Mouse (Mus musculus) myocyte (in vitro differentiated cells): ENCODE results near the gene Tsc1. TPM values are rescaled to one million over a fixed set of nuclear protein-coding genes. Genes with fewer than 3 reads are reported as not detected.
A peak's percentile ranks its signal among the peaks of the same experiment; 100 is the strongest.

Experiments used
- H3K27me3 ChIP-seq: one replicate; pipeline ENCODE4 v1.6.1; 2011; ENCODE audit not compliant: control insufficient read depth, insufficient read depth, insufficient read length
- H3K36me3 ChIP-seq: one replicate; pipeline ENCODE4 v1.6.1; 2011; ENCODE audit not compliant: control insufficient read depth, insufficient read depth
- H3K4me2 ChIP-seq: one replicate; pipeline ENCODE4 v1.6.1; 2011; ENCODE audit warnings: low read depth, control low read depth
- H3K4me3 ChIP-seq: one replicate; pipeline ENCODE4 v1.5.1; 2011; ENCODE audit warnings: mild to moderate bottlenecking, control low read depth, moderate library complexity
- H3K79me2 ChIP-seq: one replicate; pipeline ENCODE4 v1.6.1; 2011; ENCODE audit not compliant: control insufficient read depth, insufficient read depth
- H3ac ChIP-seq: one replicate; pipeline ENCODE4 v1.6.1; 2011; ENCODE audit not compliant: control insufficient read depth, insufficient read length
- CEBPB ChIP-seq: IDR thresholded peaks from 2 replicates; pipeline ENCODE4 v1.6.1; 2011; ENCODE audit warnings: mild to moderate bottlenecking, moderate library complexity; ENCODE audit not compliant: poor library complexity, insufficient read depth, severe bottlenecking
- E2F4 ChIP-seq: IDR thresholded peaks from one replicate; pipeline ENCODE4 v1.6.1; 2011; ENCODE audit warnings: mild to moderate bottlenecking, control low read depth, moderate library complexity; ENCODE audit not compliant: insufficient read depth
- MAX ChIP-seq: IDR thresholded peaks from one replicate; pipeline ENCODE4 v1.6.1; 2011; ENCODE audit warnings: low read depth, mild to moderate bottlenecking, control low read depth
- MYOD1 ChIP-seq, 3 experiments: IDR thresholded peaks; one replicate each; pipeline ENCODE4 v1.6.1; 2011; ENCODE audit warnings: control low read depth in 2 of 3, low read depth in 2 of 3, mild to moderate bottlenecking in 2 of 3, moderate library complexity in 1 of 3; ENCODE audit not compliant: insufficient read length in 2 of 3, control insufficient read depth in 1 of 3
- MYOG ChIP-seq, 3 experiments: IDR thresholded peaks; one replicate each; pipeline ENCODE4 v1.6.1; 2011; ENCODE audit warnings: control low read depth in 2 of 3, low read depth in 2 of 3, mild to moderate bottlenecking in 2 of 3; ENCODE audit not compliant: insufficient read length in 2 of 3, control insufficient read depth in 1 of 3, insufficient read depth in 1 of 3
- POLR2A ChIP-seq: IDR thresholded peaks from one replicate; pipeline ENCODE4 v1.6.1; 2011; ENCODE audit warnings: low read depth, mild to moderate bottlenecking, control low read depth, moderate library complexity; ENCODE audit not compliant: insufficient read length
- POLR2AphosphoS2 ChIP-seq: IDR thresholded peaks from one replicate; pipeline ENCODE4 v1.6.1; 2011; ENCODE audit warnings: low read depth, control low read depth; ENCODE audit not compliant: insufficient read length
- REST ChIP-seq: IDR thresholded peaks from one replicate; pipeline ENCODE4 v1.6.1; 2011; ENCODE audit warnings: mild to moderate bottlenecking, control low read depth, moderate library complexity; ENCODE audit not compliant: insufficient read depth, insufficient read length
- SRF ChIP-seq: IDR thresholded peaks from one replicate; pipeline ENCODE4 v1.6.1; 2011; ENCODE audit warnings: low read depth; ENCODE audit not compliant: control insufficient read depth, insufficient read length
- TCF12 ChIP-seq: IDR thresholded peaks from one replicate; pipeline ENCODE4 v1.6.1; 2011; ENCODE audit warnings: mild to moderate bottlenecking, control low read depth; ENCODE audit not compliant: poor library complexity, insufficient read depth, severe bottlenecking
- TCF3 ChIP-seq: IDR thresholded peaks from one replicate; pipeline ENCODE4 v1.6.1; 2011; ENCODE audit warnings: low read depth, control low read depth; ENCODE audit not compliant: insufficient read length
- USF1 ChIP-seq: IDR thresholded peaks from one replicate; pipeline ENCODE4 v1.6.1; 2011; ENCODE audit warnings: low read depth, mild to moderate bottlenecking, control low read depth, moderate library complexity
- polyA plus RNA-seq: library from polyadenylated mRNA; unstranded; fragments of >200 nt; fragmentation: generic; extraction: Trizol; gene quantifications from one replicate; pipeline ENCODE4 v1.2.1, GENCODE M21; 2012; ENCODE audit warnings: missing spikeins

The Tsc1 gene
- polyA plus RNA-seq, 1 experiment = 7.6 TPM

DNA sequence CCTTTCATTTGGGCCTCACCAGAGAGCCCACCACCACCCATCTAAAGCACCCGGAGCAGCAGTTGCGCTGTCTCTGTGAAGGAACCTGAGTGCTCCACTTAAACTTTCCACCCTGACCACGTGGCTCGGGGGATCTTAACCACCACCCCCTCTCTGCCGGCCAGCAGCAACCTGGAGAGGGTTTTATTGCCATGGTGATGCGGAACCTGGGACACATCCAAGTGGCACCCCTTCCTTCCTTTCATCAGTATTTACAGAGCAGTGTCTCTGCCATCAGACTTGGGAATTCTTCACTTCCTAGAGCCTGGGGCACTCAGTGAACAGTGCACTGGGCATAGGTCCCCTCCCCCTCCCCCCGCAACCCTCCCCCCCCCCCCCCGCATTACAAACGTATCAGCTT is 82.9 kb downstream of the Tsc1 start:
- no peaks in the 10 kb centered on the region for H3K36me3 ChIP-seq
- TF ChIP-seq SRF = no peak
- TF ChIP-seq TCF3 = no peak
- no peak for TF ChIP-seq CEBPB
- no peak for TF ChIP-seq POLR2AphosphoS2
- TF ChIP-seq MYOD1 (IDR thresholded peaks at IDR 0.05; ENCODE audit: control insufficient read depth in 1 of 3, insufficient read length in 2 of 3, low read depth in 2 of 3) = no peak
- no peak for TF ChIP-seq USF1
- TF ChIP-seq REST = no peak
- TF ChIP-seq MYOG (IDR thresholded peaks at IDR 0.05; ENCODE audit: control insufficient read depth in 1 of 3, insufficient read depth in 1 of 3, insufficient read length in 2 of 3, low read depth in 2 of 3) = no peak
- TF ChIP-seq POLR2A = no peak
- H3K4me3 ChIP-seq = no peak overlapping the region
- no peak overlapping the region for H3K4me2 ChIP-seq
- H3K79me2 ChIP-seq = no peaks in the 10 kb centered on the region
- no peak overlapping the region for H3ac ChIP-seq
- peaks cover 85% of the 10 kb centered on the region for H3K27me3 ChIP-seq

DNA sequence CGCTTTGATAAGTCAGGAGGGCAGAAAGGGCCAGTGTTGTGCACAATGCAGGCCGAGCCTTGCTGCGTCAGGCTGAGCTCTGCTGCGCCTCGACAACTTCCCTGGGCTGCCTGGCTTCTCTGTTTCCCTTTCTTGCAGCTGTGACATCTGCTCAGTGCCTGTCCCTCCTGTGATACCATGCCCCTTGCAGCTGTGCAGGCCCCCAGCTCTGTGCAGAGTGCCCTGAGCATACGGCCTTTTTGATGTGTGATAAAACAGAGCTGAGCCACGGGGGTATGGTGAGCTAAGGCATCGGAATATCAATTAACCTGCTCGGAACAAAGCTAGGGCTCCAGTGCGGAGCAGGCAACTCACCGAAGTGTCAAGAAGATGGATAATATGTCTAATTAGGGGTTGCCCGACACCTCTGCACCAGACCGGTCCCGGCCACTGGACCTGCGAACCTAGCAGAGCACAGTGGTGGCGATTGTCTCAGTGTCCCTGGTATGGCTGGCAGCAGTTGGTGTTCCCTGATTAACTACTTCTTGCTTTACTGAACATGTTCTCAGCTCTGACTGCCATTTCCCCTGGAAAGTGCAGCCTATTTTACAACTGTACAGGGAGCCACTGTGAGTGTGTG is 86.9 kb downstream of the Tsc1 start:
- Histone ChIP-seq H3K36me3 (no peaks in the 10 kb centered on the region), H3ac (no peak overlapping the region), H3K27me3 (peaks cover 84% of the 10 kb centered on the region), H3K4me2 (no peak overlapping the region), H3K79me2 (no peaks in the 10 kb centered on the region), H3K4me3 (no peak overlapping the region)
- TF ChIP-seq MYOD1 (IDR thresholded peaks at IDR 0.05; ENCODE audit: control insufficient read depth in 1 of 3, insufficient read length in 2 of 3, low read depth in 2 of 3) (peak in 1 of 3 experiments; percentile 24), POLR2A (no peak)

DNA sequence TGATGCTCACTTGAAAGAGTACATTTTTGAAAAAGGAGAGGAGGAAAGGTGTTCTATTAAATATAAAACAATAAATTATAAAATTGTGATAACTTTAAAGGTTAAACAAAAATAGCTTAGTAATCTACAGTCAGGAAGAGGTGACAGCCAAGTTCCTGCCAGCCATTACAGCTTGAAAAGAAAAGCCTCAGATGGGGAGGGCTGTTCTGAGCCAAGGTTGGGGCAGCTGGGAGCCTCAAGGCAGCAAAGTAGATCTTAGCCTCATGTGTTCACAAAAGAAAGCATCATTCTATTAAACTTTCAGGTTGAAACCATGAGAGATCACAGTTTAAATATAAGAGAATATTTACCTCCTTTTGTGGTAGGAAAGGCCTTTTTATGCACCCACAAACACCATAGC is 89.6 kb downstream of the Tsc1 start:
- Histone ChIP-seq H3ac (no peak overlapping the region), H3K4me3 (no peak overlapping the region), H3K36me3 (no peaks in the 10 kb centered on the region), H3K79me2 (no peaks in the 10 kb centered on the region), H3K27me3 (peaks cover 84% of the 10 kb centered on the region), H3K4me2 (no peak overlapping the region)
- TF ChIP-seq SRF = no peak
- TF ChIP-seq CEBPB = no peak
- no peak for TF ChIP-seq MYOG (IDR thresholded peaks at IDR 0.05; ENCODE audit: control insufficient read depth in 1 of 3, insufficient read depth in 1 of 3, insufficient read length in 2 of 3, low read depth in 2 of 3)
- no peak for TF ChIP-seq E2F4
- TF ChIP-seq USF1 = no peak
- no peak for TF ChIP-seq POLR2AphosphoS2
- TF ChIP-seq TCF3 = no peak

DNA sequence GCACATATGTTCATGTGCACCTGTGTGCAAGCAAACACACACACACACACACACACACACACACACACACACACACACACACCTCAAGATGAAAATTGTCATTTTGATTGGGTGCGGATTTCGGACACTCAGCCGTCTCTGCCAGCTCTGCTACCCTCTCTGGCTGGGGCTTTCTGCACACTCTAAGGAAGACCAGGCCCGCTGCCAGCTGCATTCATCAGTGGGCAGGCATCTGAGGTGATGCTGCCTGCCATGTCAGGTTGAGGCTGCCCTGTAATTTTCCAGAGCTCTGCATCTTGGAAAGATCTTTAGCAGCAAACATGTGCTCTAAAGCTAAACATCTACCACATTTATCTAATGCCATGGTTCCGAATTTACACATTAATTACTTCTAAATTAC is 96.1 kb downstream of the Tsc1 start:
- TF ChIP-seq MAX (no peak), E2F4 (no peak), TCF12 (no peak), POLR2A (no peak), USF1 (no peak), POLR2AphosphoS2 (no peak), CEBPB (no peak), MYOD1 (IDR thresholded peaks at IDR 0.05; ENCODE audit: control insufficient read depth in 1 of 3, insufficient read length in 2 of 3, low read depth in 2 of 3) (no peak), TCF3 (no peak), REST (no peak), MYOG (IDR thresholded peaks at IDR 0.05; ENCODE audit: control insufficient read depth in 1 of 3, insufficient read depth in 1 of 3, insufficient read length in 2 of 3, low read depth in 2 of 3) (no peak), SRF (no peak)
- Histone ChIP-seq H3K36me3 (no peaks in the 10 kb centered on the region), H3K27me3 (peaks cover 88% of the 10 kb centered on the region), H3K4me2 (no peak overlapping the region), H3K79me2 (no peaks in the 10 kb centered on the region), H3ac (no peak overlapping the region), H3K4me3 (no peak overlapping the region)

DNA sequence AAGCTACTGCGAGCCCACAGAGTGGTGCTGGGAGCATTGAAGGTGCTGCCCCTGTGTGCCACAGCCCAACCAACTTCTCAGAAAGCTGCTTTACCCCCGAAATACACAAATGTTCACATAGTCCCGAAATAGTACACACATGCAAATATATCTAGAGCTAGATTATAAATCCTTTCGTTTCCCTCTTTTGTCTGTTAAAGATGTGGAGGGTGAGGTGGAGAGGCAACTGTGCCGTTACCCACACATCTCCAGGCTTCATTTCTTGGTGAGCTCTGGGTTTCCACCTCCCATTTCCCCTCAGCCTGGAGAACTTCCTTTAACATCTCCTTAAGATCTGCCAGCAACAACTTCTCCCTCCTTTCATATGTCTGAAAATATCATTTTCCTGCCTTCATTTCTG is 99.1 kb downstream of the Tsc1 start:
- TF ChIP-seq USF1 = no peak
- H3K27me3 ChIP-seq = peaks cover 90% of the 10 kb centered on the region
- no peak overlapping the region for H3K4me2 ChIP-seq
- H3ac ChIP-seq = no peak overlapping the region
- no peaks in the 10 kb centered on the region for H3K36me3 ChIP-seq
- H3K4me3 ChIP-seq = no peak overlapping the region
- H3K79me2 ChIP-seq = no peaks in the 10 kb centered on the region

Other genes with a start within 250 kb of the Tsc1 start
- gene Ppp1r26, start 194.4 kb upstream of the Tsc1 start, polyA plus RNA-seq = not detected
- 0.43 TPM for gene 1700007K13Rik, start 174.9 kb upstream of the Tsc1 start, polyA plus RNA-seq
- 32.4 TPM for gene Mrps2, start 173.2 kb upstream of the Tsc1 start, polyA plus RNA-seq
- not detected for gene Gbgt1, start 144.3 kb upstream of the Tsc1 start, polyA plus RNA-seq
- not detected for gene Gm10134, start 135.1 kb upstream of the Tsc1 start, polyA plus RNA-seq
- gene Ralgds, start 128.1 kb upstream of the Tsc1 start, polyA plus RNA-seq = 24.2 TPM
- not detected for gene Cel, start 77.8 kb upstream of the Tsc1 start, polyA plus RNA-seq
- 24.4 TPM for gene Gtf3c5, start 57.5 kb upstream of the Tsc1 start, polyA plus RNA-seq
- not detected for gene Gfi1b, start 19.2 kb upstream of the Tsc1 start, polyA plus RNA-seq
- 0.47 TPM for gene Spaca9, start 58.5 kb downstream of the Tsc1 start, polyA plus RNA-seq
- 0.59 TPM for gene Ak8, start 58.9 kb downstream of the Tsc1 start, polyA plus RNA-seq
- gene Gtf3c4, start 199.1 kb downstream of the Tsc1 start, polyA plus RNA-seq = 26.9 TPM
- gene Ddx31, start 199.2 kb downstream of the Tsc1 start, polyA plus RNA-seq = 6.4 TPM